Mouse (Mus musculus): ENCODE data around the gene Pkd2l1. TPM values are rescaled to one million over a fixed set of nuclear protein-coding genes. Genes with fewer than 3 reads are reported as not detected.

Gene Pkd2l1
- under 1 TPM; 0.26 to 0.64 (median 0.34) TPM for total RNA-seq (2022)

- no peak for DNase-seq (ENCODE audit: low spot score in 2 of 2)
These were observed at the start of gene Pkd2l1 for GRCm38 (mm10) chr19:44192342-44192741. Gene Pkd2l1, minus strand, starts transcription at chr19:44192442.

DNA sequence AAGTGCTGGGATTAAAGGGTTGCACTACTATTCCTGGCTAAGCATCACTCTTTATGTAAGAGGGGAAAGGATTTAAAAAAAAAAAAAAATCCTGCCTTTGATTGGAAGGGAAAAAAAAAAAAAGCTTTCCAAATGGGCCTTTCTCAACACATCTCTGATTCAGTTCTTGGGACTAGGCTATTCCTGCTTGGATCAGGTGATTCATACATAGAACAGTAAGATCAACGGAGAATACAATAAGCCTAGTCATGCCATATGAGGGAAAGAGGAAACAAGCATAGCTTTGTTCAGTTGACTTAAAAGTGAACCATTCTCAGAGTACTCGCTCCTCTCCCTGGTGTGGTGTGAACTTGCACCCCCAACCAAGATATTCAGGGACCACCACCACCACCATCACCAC, 46.7 kb upstream of the Pkd2l1 start:
- DNase-seq (ENCODE audit: low spot score in 2 of 2): no peak

GRCm38 (mm10) chr19:44237471-44238006, 45.3 kb upstream of the Pkd2l1 start:
- no peak for DNase-seq (ENCODE audit: low spot score in 2 of 2)

DNA sequence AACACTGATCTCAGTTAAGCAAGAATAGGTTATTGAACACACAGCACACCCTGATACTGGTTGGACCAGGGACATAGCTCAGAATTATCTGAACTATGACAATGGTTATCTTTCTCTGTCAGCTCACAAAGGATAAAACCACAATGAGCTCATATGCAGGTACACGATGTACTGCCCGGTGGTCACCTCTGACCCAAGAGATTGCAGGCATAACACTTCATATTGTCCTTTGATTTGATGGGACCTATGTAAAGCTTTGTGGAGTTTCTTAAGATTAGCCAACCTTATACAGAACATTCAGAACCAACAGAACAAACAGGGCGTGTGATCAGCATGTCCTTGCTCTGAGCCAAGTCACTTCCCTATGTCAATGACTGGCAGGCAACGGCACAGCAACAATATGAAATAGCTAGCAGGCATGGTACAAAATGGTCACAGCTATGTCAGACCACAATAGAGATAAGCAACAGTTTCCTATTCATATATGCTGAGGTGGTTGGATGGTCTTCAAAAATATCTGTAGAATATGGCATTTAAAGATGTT, 39.4 kb upstream of the Pkd2l1 start:
- DNase-seq (ENCODE audit: low spot score in 2 of 2): no peak

- no peak for DNase-seq (ENCODE audit: low spot score in 2 of 2)
These were observed 38.0 kb upstream of the Pkd2l1 start for GRCm38 (mm10) chr19:44230212-44230611.

DNA sequence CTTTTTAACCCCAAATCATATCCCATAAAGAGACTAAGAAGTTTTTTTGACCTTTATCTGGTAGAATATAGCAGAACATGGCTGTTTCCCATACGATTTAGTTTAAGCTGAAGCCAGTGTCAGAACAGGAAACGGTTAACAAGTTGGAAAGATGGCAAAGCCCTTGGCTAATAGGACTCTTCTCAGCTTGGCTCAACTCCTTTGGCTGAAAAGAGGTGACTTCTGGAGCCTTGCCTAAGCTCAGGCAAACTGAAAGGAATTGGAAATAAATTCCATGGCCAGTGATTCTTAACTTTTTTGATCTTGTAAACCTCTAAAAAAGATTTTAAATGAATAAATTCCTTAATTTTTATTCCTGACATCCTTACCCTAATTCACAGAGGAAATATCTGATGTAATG, 37.5 kb upstream of the Pkd2l1 start:
- DNase-seq (ENCODE audit: low spot score in 2 of 2): no peak

DNA sequence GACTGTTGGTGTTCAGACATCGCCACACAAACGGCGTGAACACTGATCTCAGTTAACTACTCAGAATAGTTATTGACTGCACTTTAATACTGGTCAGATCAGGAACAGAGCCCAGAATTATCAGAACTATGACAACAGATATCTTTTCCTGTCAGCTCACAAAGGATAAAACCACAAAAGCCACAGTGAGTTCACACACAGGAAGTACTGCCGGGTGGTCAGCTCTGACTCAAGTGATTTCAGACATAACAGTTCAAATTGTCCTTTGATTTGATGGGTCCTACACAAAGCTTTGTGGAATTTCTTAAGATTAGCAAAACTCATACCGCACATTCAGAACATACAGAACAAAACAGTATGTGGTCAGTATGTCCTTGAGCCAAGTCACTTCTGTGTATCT, 33.5 kb upstream of the Pkd2l1 start:
- DNase-seq (ENCODE audit: low spot score in 2 of 2): no peak

GRCm38 (mm10) chr19:44217958-44218525, 25.8 kb upstream of the Pkd2l1 start:
- DNase-seq (ENCODE audit: low spot score in 2 of 2): no peak

GRCm38 (mm10) chr19:44215255-44215654, 23.0 kb upstream of the Pkd2l1 start:
- DNase-seq (ENCODE audit: low spot score in 2 of 2): no peak

GRCm38 (mm10) chr19:44207079-44207478, 14.8 kb upstream of the Pkd2l1 start:
- DNase-seq (ENCODE audit: low spot score in 2 of 2): no peak

- no peak for DNase-seq (ENCODE audit: low spot score in 2 of 2)
These were observed 10.8 kb upstream of the Pkd2l1 start, which contains the start of gene Scd3 for GRCm38 (mm10) chr19:44203015-44203564. Gene Scd3, plus strand, starts transcription at chr19:44203269.

- DNase-seq (ENCODE audit: low spot score in 2 of 2): no peak
These were observed 6.7 kb upstream of the Pkd2l1 start for GRCm38 (mm10) chr19:44198964-44199363.

GRCm38 (mm10) chr19:44198494-44198893, 6.3 kb upstream of the Pkd2l1 start:
- DNase-seq (ENCODE audit: low spot score in 2 of 2): no peak

- no peak for DNase-seq (ENCODE audit: low spot score in 2 of 2)
These were observed 5.0 kb upstream of the Pkd2l1 start for GRCm38 (mm10) chr19:44197053-44197852.

DNA sequence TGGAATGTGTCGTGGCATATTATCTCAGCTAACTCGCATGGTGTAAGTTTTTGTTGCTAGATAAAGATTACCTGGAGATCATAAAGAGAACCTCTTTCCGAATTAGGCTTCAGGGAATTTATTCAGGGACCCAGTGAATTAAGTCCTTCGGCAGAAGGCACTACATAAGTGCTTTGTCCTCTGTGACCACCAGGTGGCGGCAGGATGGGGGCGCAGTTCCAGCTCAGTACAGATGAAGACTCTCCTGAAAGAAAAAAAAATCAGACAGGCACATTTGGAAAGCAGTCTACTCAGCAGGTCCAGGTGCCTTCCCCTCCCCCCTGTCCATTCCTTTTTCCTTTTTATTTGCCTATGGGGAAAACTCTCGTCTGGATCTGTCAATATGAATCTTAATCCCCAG, 2.9 kb upstream of the Pkd2l1 start:
- peak; percentile 38 to 75 for DNase-seq (ENCODE audit: low spot score in 2 of 2)

DNA sequence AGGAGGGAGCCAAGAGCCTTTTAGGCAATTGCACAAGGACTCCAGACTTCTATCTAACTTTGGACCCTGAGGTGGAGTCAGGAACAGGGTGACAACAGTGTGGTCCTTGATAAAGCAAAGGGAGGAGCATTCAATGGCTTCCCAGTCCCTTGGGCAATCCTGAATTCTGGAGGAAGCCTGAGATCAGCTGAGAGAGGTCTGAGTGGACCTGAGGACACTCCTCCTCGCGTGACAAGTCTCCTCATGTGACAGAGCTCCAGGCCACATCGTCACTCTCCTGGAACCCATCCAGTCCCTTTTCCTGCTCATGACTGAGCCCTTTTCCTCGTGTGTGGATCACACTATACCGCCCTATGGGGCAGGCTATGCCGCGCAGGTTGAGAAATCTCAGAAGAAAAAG, 1.7 kb upstream of the Pkd2l1 start:
- DNase-seq (ENCODE audit: low spot score in 2 of 2): no peak

DNA sequence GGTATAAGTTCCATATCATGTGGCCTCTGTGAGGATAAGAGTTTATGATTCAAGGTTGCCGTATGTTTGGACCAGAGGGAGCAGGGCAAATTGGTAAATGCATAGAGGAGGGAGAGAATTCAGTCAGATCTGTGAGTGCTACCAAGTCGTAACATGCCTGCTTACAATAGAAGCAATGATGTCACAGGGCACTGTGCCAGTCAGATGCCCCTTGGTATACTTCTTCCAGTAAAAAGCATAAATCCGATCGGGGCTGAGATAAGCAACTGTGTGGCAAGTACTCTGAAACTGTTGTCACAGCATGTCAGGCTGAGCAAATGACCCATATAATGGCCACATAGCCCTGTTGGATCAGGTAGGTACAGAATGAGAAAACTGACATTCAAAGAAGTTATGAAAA, 3.2 kb downstream of the Pkd2l1 start:
- no peak for DNase-seq (ENCODE audit: low spot score in 2 of 2)

GRCm38 (mm10) chr19:44183968-44184367, 8.3 kb downstream of the Pkd2l1 start:
- DNase-seq (ENCODE audit: low spot score in 2 of 2): no peak

GRCm38 (mm10) chr19:44180502-44180901, 11.7 kb downstream of the Pkd2l1 start:
- no peak for DNase-seq (ENCODE audit: low spot score in 2 of 2)

GRCm38 (mm10) chr19:44176741-44177140, 15.5 kb downstream of the Pkd2l1 start:
- no peak for DNase-seq (ENCODE audit: low spot score in 2 of 2)

- no peak for DNase-seq (ENCODE audit: low spot score in 2 of 2)
These were observed 17.4 kb downstream of the Pkd2l1 start for GRCm38 (mm10) chr19:44174835-44175234.

GRCm38 (mm10) chr19:44161515-44161914, 30.7 kb downstream of the Pkd2l1 start:
- DNase-seq (ENCODE audit: low spot score in 2 of 2): no peak
